14 mouse cellular contexts compared by ENCODE assay signal in genomic region chr11:60334124-60334523, GRCm38 (mm10). TPM values are rescaled to one million over a fixed set of nuclear protein-coding genes. Genes with fewer than 3 reads are reported as not detected.
DNase-seq lines count a peak whose midpoint lies in the region; ATAC-seq lines count a peak whose summit lies in the region.
"Had no signal": no experiment of that assay in that cellular context is flagged by ENCODE, and none has a peak within 500 bp of the region (broad histone marks: within the 10 kb centered on the region; RNA-seq: fewer than 3 reads in every experiment).

No protein-coding gene starts in this region.

- H3K9ac ChIP-seq in heart, embryonic 16.5 days (ENCODE audit: low read length), result no peak overlapping the region
- no peak overlapping the region for H3K9ac ChIP-seq in neural tube, embryonic 13.5 days
- no peak overlapping the region for H3K9ac ChIP-seq in neural tube, embryonic 15.5 days (replicated peaks)
- H3K9ac ChIP-seq: liver, postnatal 0 days had no signal

- 0 out of 2 replicates have a peak overlapping the region, but pooled peaks have one; percentile 3 for H3K4me2 ChIP-seq in heart, embryonic 16.5 days (ENCODE audit: low read depth, low read length)
- H3K4me2 ChIP-seq in neural tube, embryonic 13.5 days, result no peak overlapping the region
- no peak overlapping the region for H3K4me2 ChIP-seq in neural tube, embryonic 15.5 days

- 48% methylated on average over 3 of the region's 3 CpGs for WGBS in heart, embryonic 16.5 days
- WGBS in neural tube, embryonic 13.5 days, result 80% methylated on average over 3 of the region's 3 CpGs
- WGBS in neural tube, embryonic 15.5 days, result 65% methylated on average over 3 of the region's 3 CpGs

- ATAC-seq in heart, embryonic 16.5 days (replicated peaks; ENCODE audit: extremely low read depth, insufficient read depth, low FRiP score), result peak; percentile 28; the same call in 1 of the 2 replicates
- ATAC-seq in neural tube, embryonic 13.5 days (ENCODE audit: low read depth), result no peak
- ATAC-seq in neural tube, embryonic 15.5 days (ENCODE audit: low FRiP score), result no peak
- ATAC-seq: liver, postnatal 0 days had no signal

- H3K9me3 ChIP-seq in heart, embryonic 16.5 days (replicated peaks; ENCODE audit: control insufficient read depth, low read length), result no peaks in the 10 kb centered on the region
- no peaks in the 10 kb centered on the region for H3K9me3 ChIP-seq in neural tube, embryonic 13.5 days
- H3K9me3 ChIP-seq in neural tube, embryonic 15.5 days (replicated peaks), result no peaks in the 10 kb centered on the region
- H3K9me3 ChIP-seq: hindbrain, embryonic 10.5 days had no signal

- no peak for DNase-seq in heart, postnatal 36 days
- DNase-seq in induced T-regulatory cell, adult 2 months (ENCODE audit: low read depth), result peak; percentile 39
- DNase-seq in thymus, postnatal 36 days, result peak; percentile 51 to 80
- DNase-seq in retina, embryonic 14.5 days (ENCODE audit: low spot score), result no peak
- DNase-seq: adrenal gland, adult 2 months; cerebellum, adult 11 months; kidney, postnatal 36 days; left cerebral cortex, postnatal 4 days; liver, postnatal 0 days; midbrain, embryonic 14.5 days had no signal

- peak overlapping the region; percentile 60 for H3K27ac ChIP-seq in heart, embryonic 16.5 days (ENCODE audit: low read length)
- H3K27ac ChIP-seq in neural tube, embryonic 13.5 days (replicated peaks), result 0 out of 2 replicates have a peak overlapping the region, but pooled peaks have one; percentile 4
- no peak overlapping the region for H3K27ac ChIP-seq in neural tube, embryonic 15.5 days (replicated peaks)
- H3K27ac ChIP-seq: hindbrain, embryonic 10.5 days had no signal

- no peak overlapping the region for H3K4me3 ChIP-seq in heart, embryonic 16.5 days (ENCODE audit: low read length)
- no peak overlapping the region for H3K4me3 ChIP-seq in neural tube, embryonic 13.5 days
- H3K4me3 ChIP-seq in neural tube, embryonic 15.5 days (replicated peaks), result no peak overlapping the region
- H3K4me3 ChIP-seq: hindbrain, embryonic 10.5 days had no signal

- H3K36me3 ChIP-seq in heart, embryonic 16.5 days (ENCODE audit: control insufficient read depth, insufficient read depth), result no peaks in the 10 kb centered on the region
- H3K36me3 ChIP-seq in neural tube, embryonic 13.5 days, result no peaks in the 10 kb centered on the region
- H3K36me3 ChIP-seq in neural tube, embryonic 15.5 days, result no peaks in the 10 kb centered on the region
- H3K36me3 ChIP-seq: hindbrain, embryonic 10.5 days had no signal

- peaks cover 14% of the 10 kb centered on the region for H3K4me1 ChIP-seq in heart, embryonic 16.5 days (ENCODE audit: control insufficient read depth, insufficient read depth, low read length)
- 0 out of 2 replicates have a peak, but pooled peaks cover 7% of the 10 kb centered on the region for H3K4me1 ChIP-seq in neural tube, embryonic 13.5 days (replicated peaks)
- peaks cover 7% of the 10 kb centered on the region for H3K4me1 ChIP-seq in neural tube, embryonic 15.5 days

- H3K27me3 ChIP-seq in heart, embryonic 16.5 days (ENCODE audit: control insufficient read depth, insufficient read depth, low read length), result no peaks in the 10 kb centered on the region
- H3K27me3 ChIP-seq in neural tube, embryonic 13.5 days, result no peaks in the 10 kb centered on the region
- no peaks in the 10 kb centered on the region for H3K27me3 ChIP-seq in neural tube, embryonic 15.5 days (replicated peaks)

- intact Hi-C loops in heart, postnatal 36 days (cut with DNase I), result no loop called here

RNA-seq across cellular contexts. Expression of gene Tom1l2, which starts 18.6 kb away (rescaled TPM):
- 40.0 and 41.0 TPM in 2 replicates for polyA plus RNA-seq in heart, embryonic 16.5 days (2015; fragmentation: Nextera tagmentation; extraction: Ambion mirVana)
- 100 to 1,000 TPM; 101 to 113 TPM for total RNA-seq in heart, postnatal 36 days (2021)
- polyA plus RNA-seq in neural tube, embryonic 13.5 days (2015; fragmentation: Nextera tagmentation; extraction: Ambion mirVana), result 52.8 and 61.4 TPM in 2 replicates
- polyA plus RNA-seq in neural tube, embryonic 15.5 days (2015; fragmentation: Nextera tagmentation; extraction: Ambion mirVana), result 66.3 and 68.9 TPM in 2 replicates

RNA-seq across cellular contexts. Expression of gene Drc3, which starts 19.0 kb away (rescaled TPM):
- polyA plus RNA-seq in heart, embryonic 16.5 days (2015; fragmentation: Nextera tagmentation; extraction: Ambion mirVana), result 2.5 and 3.6 TPM in 2 replicates
- 1 to 10 TPM; 2.4 to 2.5 TPM for total RNA-seq in heart, postnatal 36 days (2021)
- polyA plus RNA-seq in neural tube, embryonic 13.5 days (2015; fragmentation: Nextera tagmentation; extraction: Ambion mirVana), result 3.8 TPM in 2 replicates
- polyA plus RNA-seq in neural tube, embryonic 15.5 days (2015; fragmentation: Nextera tagmentation; extraction: Ambion mirVana), result 5.3 and 6.2 TPM in 2 replicates

Comparison
In these comparisons a context has a peak if more than half of its experiments do, and no peak if none do; other contexts are left out.
1. DNase-seq: peak in induced T-regulatory cell, adult 2 months (single experiment) and thymus, postnatal 36 days (2 of 2); none in heart, postnatal 36 days (0 of 2) and retina, embryonic 14.5 days (single experiment).